Mouse (Mus musculus) small intestine, adult 2 months (tissue): ENCODE results near the gene Adar.

Source experiments
- CTCF ChIP-seq: fragments of 200-500 bp; IDR thresholded peaks from 2 replicates; pipeline ENCODE4 v1.5.1; 2012; ENCODE audit warnings: low read depth, mild to moderate bottlenecking, control low read depth, inconsistent platforms, low read length, moderate library complexity, mixed read lengths; ENCODE audit not compliant: insufficient replicate concordance, insufficient read length; ENCODE audit errors: extremely low read depth
- POLR2A ChIP-seq: fragments of 200-500 bp; IDR thresholded peaks from 2 replicates; pipeline ENCODE4 v1.6.1; 2012; ENCODE audit warnings: low read depth, mild to moderate bottlenecking, control low read depth, inconsistent platforms, low read length, moderate library complexity

DNA sequence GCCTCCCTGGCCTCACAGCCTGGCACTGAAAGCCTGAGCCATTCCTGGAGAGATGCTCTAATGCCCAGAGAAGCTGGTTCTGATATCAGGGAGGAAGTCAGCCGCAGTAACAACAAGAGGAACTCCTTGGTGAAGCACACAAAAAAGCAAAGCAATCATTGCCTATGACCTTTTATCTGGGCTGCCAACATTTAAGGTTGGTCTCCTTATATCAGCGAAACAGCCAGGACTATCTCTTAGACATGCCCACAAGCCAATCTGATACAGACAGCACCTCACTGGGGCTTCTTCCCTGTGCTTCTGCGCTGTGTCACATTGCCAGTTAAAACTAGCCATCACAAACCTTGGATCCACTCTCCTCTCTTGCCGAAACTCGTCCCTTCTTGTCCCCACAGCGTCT lies 23.7 kb downstream of the Adar start:
- TF ChIP-seq POLR2A (no peak), CTCF (no peak)
